Mouse (Mus musculus) spleen, embryonic (tissue): ENCODE measurements around the gene Gm28374.
"Not testable (repeated sequence)": the region's sequence is repeated elsewhere in the genome, so short reads cannot be mapped to it uniquely, and the experiment has no call there.

Source experiments
- CTCF ChIA-PET: fragments of 350-600 bp; sonication (Branson Sonifier 250); formaldehyde crosslinking; loops from one replicate; lab custom pipeline; 2022; lab: Charles Lee

The Gm28374 gene

DNA sequence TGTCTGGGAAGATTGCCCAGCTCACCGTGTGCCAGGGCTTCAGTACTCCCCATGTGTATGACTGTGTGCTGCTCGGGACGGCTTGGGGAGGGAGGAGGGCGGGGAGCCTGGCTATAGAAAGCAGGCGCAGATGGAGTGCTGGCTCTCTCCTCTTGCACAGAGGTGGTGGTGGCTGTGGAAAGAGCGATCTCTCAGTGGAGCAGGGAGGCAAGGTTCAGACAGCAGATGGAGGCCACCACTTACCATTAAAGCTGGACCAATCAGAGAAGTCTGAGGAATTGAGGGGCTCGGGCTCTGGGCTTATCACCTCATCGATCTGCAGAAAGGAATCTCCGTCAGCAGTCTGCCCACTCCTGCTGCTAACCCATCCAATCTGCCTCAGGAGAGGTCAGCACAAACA is at the start of gene Gm28374:
Gm28374 (minus strand) TSS at position 101 of the 400 bp plus-strand sequence.
- CTCF ChIA-PET = no interaction called here

DNA sequence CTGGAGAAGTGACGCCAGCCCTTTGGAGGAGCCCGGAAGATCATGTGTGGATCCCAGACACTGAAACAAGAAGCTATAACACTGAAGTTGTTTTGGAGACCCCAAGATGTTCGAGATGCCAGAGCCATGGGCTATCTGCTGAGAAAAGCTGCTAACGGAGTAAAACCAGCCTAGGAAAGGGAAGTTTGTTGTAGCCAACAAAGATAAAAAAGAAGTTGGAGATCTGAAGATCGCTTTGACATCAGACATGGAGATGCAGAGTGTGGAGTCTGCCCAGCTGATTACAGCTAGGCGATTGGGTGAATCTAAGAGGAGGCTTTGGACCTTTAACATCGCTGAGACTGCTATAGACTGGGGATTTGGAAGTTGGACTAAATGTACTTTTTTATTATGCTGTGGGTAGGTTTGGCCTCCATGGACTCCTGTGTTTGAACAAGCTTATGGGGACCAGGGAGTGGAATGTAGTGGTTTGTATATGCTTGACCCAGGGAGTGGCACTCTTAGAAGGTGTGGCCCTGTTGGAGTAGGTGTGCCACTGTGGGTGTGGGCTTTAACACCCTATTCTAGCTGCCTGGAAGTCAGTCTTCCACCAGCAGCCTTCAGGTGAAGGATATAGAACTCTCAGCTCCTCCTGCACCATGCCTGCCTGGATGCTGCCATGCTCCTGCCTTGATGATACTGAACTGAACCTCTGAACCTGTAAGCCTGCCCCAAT is 48.5 kb upstream of the Gm28374 start:
- CTCF ChIA-PET = not testable (repeated sequence)

DNA sequence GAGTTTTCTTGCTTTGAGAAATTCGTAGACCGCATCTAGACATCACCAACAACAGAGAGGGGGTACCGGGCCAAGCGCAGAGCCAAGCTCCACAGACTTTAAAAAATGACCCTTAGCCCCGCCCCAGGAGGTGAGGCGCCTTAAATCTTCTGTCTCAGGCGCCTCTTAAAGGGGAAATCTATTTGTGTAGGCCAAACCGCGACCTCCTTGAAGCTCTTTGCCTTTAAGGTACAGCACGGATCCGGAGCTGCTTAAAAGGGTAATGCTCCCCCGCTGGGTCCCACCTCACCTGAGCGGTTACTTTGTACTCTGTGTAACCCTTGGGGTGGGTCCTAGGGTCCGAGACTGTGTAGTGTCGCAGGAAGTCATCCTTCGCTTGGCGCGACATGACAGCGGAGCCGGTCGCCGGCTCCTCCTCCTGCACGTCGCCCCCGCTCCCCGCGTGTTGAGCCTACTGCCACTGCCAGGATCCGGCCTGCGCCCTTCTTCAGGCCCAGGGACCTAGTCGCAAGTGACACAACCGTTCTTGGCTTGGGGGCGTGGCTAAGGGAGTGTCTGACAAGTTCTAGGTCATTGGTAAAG is 45.8 kb upstream of the Gm28374 start, which contains the start of gene Snx15:
Snx15 (minus strand) TSS at position 545 of the 582 bp plus-strand sequence.
- CTCF ChIA-PET = interaction anchor here (0.6 to 1.2 kb wide), 6 partner anchors 9 to 1702 kb away, joined by 3 to 8 read pairs (median 3); partner anchors contain the start of genes Cd248, Cdca5 and Zfpl1

DNA sequence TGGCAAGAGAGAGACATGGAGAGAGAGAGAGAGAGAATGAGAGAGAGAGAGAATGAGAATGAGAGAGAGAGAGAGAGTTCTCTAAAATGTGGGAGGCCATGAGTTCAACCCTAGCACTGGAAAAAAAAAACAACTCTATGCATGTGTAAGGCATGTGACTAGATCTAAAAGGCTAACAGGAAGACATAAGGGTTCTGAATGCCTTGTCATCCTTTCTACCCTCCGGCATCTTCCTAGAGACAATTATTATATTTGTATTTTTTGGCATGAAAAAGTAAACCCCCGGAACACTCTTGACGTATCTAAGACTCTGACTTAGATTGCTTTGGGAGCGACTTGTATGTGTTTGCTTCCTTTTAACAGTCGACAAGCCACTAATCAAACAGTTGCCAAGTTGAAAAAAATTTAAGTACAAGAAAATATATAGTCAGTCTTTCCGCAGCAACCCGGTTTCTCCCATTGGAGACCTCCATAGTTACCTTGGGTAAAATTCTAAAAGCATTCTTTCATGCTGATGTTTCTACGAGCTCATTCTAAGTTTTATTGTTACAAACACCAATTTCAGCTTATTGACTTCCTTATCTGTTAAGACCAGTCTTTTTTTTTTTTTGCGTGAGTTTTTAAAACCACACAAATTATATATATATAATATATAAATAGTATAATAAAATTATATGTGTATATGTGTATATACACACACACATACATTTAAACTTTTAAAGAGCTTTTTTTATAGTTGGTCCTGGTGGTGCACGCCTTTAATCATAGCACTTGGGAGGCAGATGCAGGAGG is 44.9 kb upstream of the Gm28374 start:
- CTCF ChIA-PET = interaction anchor here (0.6 to 1.2 kb wide), 3 partner anchors 8 to 162 kb away, joined by 3 to 8 read pairs (median 6); partner anchors contain the start of genes Cdca5 and Zfpl1

DNA sequence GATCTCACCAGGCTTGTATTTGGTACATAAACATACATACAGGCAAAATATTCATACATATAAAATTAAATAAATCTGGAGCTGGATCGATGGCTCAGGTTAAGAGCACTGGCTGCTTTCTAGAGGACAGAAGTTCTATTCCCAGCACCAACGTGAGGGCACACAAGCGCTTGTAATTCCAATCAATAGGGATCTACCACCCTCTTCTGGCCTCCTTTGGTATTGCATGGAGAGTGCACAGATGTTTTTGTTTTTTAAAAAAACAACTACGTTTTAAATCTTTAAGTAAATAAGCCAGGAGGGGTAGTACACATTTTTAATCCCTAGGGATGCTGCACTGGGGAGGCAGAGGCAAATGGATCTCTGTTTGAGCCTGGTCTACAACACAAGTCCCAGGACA is 44.2 kb upstream of the Gm28374 start:
- CTCF ChIA-PET = no interaction called here

DNA sequence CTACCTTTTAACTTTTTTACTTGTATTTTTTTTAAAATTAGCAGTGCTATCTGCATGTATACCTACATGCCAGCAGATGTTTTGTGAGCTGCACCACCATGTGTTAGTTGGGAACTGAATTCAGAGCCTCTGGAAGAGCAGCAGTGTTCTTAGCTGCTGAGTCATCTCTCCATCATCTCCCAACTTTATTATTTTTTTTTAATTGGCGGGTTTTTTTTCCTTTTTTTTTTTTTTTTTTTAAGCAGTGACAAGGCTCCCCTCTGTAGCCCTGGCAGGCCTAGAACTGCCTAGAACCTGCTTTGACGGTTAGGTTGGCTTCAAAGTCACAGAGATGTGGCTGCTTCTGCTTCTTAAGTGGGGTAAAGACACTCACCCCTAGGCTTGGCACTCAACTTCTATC is 42.8 kb upstream of the Gm28374 start:
- CTCF ChIA-PET = interaction anchor here (0.6 to 0.7 kb wide), 3 partner anchors 64 to 1141 kb away, joined by 5 to 6 read pairs (median 5); no protein-coding TSS in a partner anchor

DNA sequence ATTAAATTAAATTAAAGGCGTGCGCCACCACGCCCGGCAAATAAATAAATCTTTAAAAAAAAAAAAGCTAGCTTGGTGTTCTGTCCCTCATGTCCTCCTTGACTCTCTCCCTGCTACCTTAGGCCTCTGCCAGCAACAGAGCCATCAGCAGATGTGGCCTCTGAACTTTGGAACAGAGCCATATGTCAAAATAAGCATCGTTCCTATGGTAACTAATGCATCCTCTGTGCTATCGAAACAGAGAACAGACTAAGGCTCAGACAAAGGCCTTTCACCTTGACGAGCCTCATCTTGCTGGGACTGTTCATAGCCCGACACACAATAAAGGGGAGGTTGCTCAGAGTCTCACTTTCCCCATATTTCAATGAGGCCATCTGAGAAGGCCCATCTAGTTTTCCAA is 41.3 kb upstream of the Gm28374 start:
- CTCF ChIA-PET = interaction anchor here (0.6 kb wide), 1 partner anchor 11 kb away, joined by 3 read pairs; no protein-coding TSS in a partner anchor

DNA sequence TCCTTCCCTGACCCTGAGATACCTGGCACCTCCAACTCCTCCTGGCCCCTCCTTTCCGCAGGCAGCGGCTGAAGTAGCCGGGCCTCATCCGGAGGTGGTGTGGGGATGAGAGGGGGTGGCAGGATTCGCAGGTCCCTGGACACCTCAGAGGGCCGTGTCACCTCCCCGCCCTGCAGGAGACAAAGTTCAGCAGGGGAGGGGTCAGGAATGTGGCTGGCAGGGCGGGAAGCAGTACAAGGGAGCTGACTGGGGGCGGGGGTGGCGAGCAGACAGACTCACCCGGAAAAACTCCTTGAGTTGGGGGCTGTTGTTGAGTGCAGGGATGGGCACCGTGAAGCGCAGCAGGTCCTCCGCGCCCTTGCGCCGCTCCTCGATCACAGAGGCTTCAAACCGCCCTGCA is 39.7 kb upstream of the Gm28374 start:
- CTCF ChIA-PET = no interaction called here

DNA sequence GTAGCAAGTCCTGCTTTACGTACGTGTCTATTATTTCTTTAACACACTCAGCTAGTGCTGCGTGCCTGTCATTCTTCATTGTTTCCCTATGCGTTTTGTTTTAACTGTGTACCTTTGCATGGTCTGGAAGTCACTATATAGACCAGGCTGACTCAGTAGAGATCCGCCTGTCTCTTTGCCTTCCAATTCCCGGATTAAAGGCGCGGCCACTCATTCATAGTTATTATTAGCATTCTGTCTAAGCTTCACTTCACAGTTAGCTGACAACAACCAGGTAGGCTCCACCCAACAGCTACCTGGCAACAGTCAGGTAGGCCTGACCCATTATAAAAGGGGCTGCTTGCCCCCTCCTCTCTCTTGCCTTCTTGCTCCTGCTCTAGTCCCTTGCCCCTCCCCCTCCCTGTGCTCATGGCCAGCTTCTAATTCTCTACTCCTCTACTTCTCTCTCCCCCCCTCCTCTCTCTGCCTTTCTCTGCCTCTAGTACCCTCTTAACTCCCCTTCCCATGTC is 36.7 kb upstream of the Gm28374 start:
- CTCF ChIA-PET = interaction anchor here (0.6 kb wide), 1 partner anchor 9 kb away, joined by 6 read pairs; no protein-coding TSS in a partner anchor

DNA sequence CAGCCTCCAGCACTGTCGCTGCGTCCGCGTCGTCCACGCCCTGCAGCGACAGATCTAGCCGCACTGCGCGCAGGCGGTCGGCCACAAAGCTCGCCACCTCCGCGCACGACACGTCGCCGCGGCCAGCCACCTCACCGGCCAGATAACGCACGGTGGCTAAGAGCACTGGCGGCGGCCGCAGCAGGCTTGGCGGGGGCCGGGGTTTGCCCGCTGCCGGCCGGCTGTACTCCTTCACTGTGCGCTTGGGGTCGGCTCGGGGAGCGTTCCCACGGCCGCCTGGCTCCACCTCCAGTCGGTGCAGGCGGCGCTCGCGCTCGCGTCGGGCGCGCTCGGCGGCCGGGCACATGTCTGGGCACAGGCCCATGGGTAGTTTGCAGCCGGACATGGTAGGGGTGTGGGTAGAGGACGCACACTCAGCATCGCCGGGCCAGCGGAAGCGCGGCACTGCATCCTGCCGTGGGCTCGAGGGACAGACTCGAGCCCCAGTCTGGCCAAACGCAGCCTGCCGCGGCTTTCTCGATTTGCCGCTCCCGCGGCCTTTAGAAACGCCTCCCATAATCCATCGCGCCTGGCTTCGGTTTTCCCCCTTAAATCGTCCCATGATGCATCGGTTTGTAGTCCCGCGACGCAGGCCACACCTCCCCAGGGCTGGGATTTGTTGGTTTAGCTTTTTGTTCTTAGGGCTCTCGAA is 36.1 kb upstream of the Gm28374 start, which contains the start of gene Sac3d1:
Sac3d1 (minus strand) TSS at position 665 of the 691 bp plus-strand sequence.
- CTCF ChIA-PET = no interaction called here

DNA sequence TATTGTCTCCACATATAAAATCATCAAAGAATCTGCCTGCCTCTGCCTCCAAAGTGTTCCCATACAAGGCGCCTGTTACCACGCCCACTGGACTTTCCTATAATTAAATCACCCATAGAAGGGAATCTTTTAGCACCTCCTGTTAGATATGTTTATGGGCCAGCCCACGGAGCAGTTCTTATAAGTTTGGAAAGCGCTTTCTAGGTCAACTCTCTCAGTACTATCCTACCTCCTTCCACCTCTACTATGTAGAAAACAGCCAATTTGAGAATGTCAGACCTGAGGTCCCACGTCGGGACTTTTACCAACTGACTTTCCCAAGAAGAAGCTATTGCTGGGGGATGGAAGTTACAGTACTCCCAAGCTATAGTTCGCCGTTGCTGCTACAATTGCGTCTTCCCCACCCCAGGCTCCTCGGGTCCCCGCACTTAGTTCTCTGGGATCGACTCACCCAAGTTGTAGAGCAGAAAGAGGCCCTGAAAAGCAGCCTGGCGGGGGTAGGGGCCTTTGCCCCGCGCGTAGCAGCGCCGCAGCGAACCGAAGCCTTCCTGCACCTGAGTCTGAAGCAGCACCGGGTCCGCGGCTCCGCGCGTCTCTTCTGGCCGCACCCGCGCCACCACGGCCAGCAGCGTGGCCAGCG is 35.4 kb upstream of the Gm28374 start:
- CTCF ChIA-PET = no interaction called here

DNA sequence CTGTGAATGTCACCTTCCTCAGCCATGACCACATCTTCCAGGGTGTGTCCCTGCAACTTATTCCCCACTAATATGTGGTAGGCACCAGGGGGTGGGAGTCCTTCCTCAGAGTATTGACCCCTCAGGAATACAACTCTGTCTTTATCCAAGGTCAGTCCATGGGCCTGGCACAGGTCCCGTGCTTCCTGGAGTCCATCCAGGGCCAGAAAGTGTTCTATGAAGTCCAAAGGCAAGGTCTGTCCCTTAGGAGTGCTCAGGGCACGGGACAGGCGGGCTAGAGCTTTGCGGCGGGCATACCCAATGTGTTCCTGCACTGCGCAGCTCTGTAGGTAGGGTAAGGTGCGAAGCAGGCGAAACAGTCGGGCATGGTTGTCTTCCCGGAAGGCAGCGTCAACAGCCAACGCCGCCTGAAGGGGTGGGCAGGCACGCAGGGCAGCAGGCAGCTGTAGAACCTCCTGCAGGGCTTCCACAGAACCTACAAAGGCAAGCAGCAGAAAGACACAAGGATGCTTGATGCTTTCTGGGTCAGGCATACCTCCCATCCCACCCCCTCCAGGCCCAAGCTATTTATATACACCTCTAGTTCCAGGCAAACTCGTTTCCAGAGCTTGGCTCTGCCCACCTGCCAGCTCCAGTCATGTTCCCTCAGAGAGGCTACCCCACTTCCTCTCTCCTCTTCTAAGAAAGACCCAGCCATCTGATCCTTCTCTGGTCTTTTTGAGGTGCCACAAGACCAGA is 34.2 kb upstream of the Gm28374 start:
- CTCF ChIA-PET = interaction anchor here (0.6 kb wide), 1 partner anchor 606 kb away, joined by 5 read pairs; no protein-coding TSS in a partner anchor

DNA sequence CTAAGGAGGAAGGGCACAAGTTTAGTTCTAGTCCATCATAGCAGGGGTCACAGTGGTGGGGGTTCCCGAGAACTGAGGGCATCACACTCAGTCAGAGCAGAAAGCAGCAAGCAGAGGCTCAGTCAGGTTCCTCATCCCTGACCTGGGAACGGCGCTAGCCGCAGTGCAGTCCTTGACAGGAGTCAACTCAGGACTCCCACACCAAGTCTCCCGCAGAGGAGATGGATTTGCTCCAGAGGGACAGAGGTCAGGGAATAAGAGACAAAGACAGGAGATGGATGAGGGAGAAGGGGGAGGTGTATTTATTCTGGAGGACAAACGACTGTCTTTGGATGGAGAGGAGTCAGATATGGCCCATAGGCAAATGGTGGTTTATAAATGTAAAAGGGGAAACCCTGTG is 31.1 kb upstream of the Gm28374 start:
- CTCF ChIA-PET = no interaction called here

DNA sequence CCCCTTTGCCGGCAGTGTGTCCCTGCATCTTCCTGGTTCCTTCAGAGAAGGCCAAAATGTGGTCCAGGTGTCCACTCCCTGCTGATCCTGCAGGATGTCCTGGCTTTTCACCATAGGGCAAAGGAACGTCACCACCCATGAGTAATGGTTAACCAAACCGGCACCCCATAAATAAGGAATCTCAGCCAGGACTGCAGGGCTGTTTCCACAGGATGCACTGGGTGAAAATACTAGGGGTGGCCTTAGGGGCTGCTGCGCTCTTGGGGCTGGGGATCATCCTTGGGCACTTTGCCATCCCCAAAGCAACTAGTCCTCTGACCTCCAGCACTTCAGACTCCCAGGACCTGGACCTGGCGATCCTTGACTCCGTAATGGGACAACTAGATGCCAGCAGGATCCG is 23.5 kb upstream of the Gm28374 start, which contains the start of gene Naaladl1:
Naaladl1 (plus strand) TSS at position 197 of the 400 bp plus-strand sequence.
- CTCF ChIA-PET = no interaction called here

DNA sequence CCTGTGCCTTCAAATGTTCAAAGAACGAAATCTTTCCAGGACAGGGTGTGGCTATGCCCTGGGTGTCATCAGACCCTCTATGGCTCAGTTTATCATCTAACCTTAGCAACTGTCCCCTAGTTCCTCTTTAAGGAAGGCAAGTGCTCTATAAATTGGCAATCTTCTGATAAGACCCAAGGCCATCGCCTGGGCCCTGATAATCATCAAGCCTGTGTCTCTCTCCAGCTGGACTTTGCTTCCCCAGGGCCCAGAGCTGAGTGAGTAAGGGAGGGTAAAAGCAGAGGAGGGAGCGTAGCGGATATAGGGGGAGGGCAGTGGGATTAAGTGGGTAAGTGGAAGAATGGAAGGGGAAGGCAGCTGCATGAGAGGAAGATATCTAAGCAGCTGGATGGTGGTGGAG is 22.4 kb upstream of the Gm28374 start:
- CTCF ChIA-PET = no interaction called here

DNA sequence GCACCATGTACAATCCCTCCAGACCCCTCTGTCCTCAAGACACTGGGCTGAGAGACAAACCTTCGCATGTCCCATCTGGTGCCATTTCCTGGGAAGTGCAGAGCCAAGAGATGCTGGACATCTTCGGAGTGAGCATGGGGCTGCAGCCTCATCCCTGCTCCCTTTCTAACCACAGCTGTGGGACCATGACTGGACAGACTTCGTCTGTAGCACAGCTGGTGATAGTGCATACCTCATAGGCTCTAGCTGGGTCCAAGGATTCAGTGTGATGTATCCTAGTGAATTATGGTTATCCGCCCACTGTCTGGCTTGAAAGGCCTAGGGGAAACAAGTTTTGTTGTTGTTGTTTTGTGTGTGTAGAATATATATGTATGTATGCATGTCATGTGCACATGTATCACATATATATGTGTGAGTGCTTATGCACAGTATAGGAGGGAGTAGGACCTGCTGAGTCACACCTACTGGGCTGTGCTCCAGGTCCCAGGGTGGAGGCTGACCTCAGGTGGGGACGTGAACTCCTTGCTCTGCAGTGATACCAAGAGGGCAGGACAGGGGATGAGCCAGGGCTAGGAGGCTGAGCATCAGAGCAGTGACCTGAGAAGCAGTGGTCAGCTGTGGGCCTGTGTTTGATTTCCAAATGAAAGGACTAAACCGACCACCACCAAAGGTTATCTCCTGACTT is 20.3 kb upstream of the Gm28374 start:
- CTCF ChIA-PET = no interaction called here

DNA sequence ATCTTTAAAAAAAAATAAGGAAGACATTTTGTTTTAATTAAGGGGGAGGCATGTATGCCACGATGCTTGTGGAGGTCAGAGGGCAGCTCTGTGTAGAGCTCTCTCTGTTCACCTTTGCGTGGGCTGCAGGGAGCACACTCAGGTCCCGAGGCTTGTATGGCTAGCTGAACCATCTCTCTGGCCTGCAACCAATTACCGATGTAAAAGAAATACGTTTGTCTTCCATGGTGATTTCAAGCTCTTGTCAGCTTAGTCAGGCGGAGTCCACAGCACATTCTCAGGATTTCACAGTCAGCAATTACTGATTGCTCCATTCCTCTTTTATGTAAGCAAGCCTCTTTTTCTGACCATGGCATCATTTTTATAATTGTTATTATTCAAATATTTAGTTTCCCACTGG is 19.1 kb upstream of the Gm28374 start:
- CTCF ChIA-PET = no interaction called here

DNA sequence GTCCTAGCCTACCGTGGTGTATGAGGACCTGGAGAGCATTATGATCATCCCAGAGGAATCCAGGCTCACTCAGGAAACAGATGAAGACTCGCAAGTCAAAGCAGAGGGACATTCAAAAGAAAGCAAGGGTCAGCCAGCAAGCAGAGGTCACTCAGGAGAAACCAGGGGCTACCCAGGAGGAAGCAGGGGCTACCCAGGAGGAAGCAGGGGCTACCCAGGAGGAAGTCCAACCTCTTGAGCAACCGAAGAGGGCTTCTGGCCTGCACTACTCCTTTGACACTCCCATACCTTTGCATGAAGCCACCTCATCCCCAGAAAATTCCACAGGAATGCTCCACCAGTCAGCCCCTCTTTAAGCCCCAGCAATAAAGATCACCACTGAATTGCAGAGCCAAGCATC is 15.8 kb upstream of the Gm28374 start:
- CTCF ChIA-PET = interaction anchor here (0.6 to 0.7 kb wide), 3 partner anchors 11 to 32 kb away, joined by 3 to 14 read pairs (median 7); no protein-coding TSS in a partner anchor

DNA sequence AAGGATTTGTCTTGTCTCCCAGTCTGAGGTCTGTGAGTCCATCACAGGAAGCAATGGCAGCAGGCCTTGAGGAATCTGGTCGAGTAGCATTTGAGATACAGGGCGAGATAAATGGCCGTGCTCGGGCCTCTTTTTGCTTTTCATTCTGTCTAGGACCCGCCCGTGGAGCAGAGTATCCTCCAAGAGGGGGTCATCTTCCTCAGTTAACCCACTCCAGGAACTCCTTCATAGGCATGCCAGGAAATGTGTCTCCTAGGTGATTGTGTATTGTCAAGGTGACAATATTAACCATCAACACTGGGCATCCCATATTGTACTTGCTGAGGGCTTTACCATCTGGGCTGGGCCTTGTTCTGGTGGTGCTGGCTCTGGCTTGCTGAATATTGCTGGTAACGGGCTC is 12.1 kb upstream of the Gm28374 start, which contains the start of gene AC131692.1:
AC131692.1 (plus strand) TSS at position 301 of the 400 bp plus-strand sequence.
- CTCF ChIA-PET = no interaction called here
